Mouse (Mus musculus) embryonic fibroblast, embryonic 13.5 days (primary cell): Measurements from ENCODE around the gene Plac1.

Experiments used
- CTCF ChIP-seq: IDR thresholded peaks from 2 replicates; pipeline ENCODE4 v1.5.1; 2011; ENCODE audit warnings: mild to moderate bottlenecking, control low read depth, low read length, moderate library complexity, borderline replicate concordance; ENCODE audit not compliant: insufficient read depth
- POLR2A ChIP-seq: IDR thresholded peaks from 2 replicates; pipeline ENCODE4 v1.6.1; 2011; ENCODE audit warnings: low read depth, mild to moderate bottlenecking, control low read depth, low read length, moderate library complexity

DNA sequence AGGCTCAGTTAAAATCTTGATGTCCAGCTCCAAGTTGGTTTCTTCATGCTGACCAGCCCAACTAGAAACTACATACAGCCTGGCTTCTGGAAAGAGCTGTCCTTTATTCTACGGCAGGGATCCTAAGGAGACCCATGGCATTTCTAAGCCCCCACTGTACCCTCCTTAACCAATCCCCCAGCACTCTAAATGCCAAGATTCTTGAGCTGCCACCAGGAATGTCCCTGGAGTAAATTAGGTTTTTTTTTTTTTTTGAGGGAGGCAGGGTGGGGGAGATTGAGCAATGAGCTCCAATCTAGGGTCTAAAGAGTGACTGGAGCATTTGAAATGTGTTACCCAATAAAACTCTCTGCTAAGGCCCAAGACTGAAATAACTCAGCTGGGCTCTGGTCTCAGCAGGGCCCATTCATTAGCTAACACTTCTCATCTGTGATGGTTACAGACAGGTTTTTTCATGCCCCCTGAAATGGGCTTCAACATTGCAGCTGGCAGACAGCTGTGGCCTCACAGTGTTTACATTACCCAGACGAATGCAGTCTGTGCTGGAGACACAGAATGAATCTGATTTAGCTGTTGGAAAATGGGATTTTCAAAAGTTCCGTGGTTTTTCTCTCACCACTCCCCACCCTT lies 114.0 kb downstream of the Plac1 start:
- TF ChIP-seq CTCF (no peak), POLR2A (no peak)
